ENCODE assay signal across 16 mouse cellular contexts in the genomic region with DNA sequence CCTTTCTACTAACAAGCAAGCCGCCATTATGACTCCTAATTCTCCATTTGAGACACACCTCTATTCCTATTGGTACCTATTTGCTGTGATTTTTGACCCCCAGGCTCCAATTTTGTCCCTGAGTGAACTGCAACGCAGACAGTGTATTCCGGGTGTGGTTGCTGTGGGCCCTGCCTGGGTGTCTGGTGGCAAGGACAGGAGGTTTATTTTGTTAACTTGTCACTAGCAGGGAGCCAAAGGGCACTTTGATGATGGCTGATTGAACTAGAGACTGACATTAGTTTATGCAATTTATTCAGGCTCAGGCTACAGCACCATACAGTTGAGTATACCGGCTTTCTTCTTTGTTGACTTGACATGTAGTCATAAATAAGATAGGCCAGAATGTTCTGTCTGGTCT.
"Had no signal": no experiment of that assay in that cellular context is flagged by ENCODE, and none has a peak within 500 bp of the region (broad histone marks: within the 10 kb centered on the region; RNA-seq: fewer than 3 reads in every experiment).

No protein-coding gene starts in this region.

- H3K9me3 ChIP-seq: hindbrain, embryonic 15.5 days; limb, embryonic 12.5 days; liver, embryonic 13.5 days; megakaryocyte, embryonic 14.5 days; midbrain, embryonic 15.5 days; neural tube, embryonic 12.5 days had no signal

- H3K4me3 ChIP-seq: hindbrain, embryonic 15.5 days; left cerebral cortex, adult 2 months; limb, embryonic 12.5 days; liver, embryonic 13.5 days; megakaryocyte, embryonic 14.5 days; midbrain, embryonic 15.5 days; neural tube, embryonic 12.5 days had no signal

- ATAC-seq: inflammation-experienced regulatory T-cells, adult 6 months; intestine, postnatal 0 days; midbrain, embryonic 15.5 days had no signal

- H3K4me1 ChIP-seq: hindbrain, embryonic 15.5 days; liver, embryonic 13.5 days; midbrain, embryonic 15.5 days; neural tube, embryonic 12.5 days had no signal

- H3K27ac ChIP-seq: hindbrain, embryonic 15.5 days; left cerebral cortex, adult 2 months; limb, embryonic 12.5 days; liver, embryonic 13.5 days; macrophage; midbrain, embryonic 15.5 days; neural tube, embryonic 12.5 days; stomach, postnatal 0 days had no signal

- H3K4me2 ChIP-seq: hindbrain, embryonic 15.5 days; limb, embryonic 12.5 days; liver, embryonic 13.5 days; midbrain, embryonic 11.5 days; midbrain, embryonic 15.5 days; neural tube, embryonic 12.5 days had no signal

- H3K27me3 ChIP-seq: hindbrain, embryonic 15.5 days; limb, embryonic 12.5 days; liver, embryonic 13.5 days; megakaryocyte, embryonic 14.5 days; midbrain, embryonic 15.5 days; neural tube, embryonic 12.5 days had no signal

- DNase-seq: liver, embryonic 13.5 days; lung, adult 2 months; lung, postnatal 10 days; thymus, adult 2 months; thymus, postnatal 25 days had no signal

- H3K36me3 ChIP-seq: hindbrain, embryonic 15.5 days; limb, embryonic 12.5 days; liver, embryonic 13.5 days; midbrain, embryonic 15.5 days; neural tube, embryonic 12.5 days had no signal

- H3K9ac ChIP-seq: hindbrain, embryonic 15.5 days; limb, embryonic 12.5 days; liver, embryonic 13.5 days; midbrain, embryonic 15.5 days; neural tube, embryonic 12.5 days had no signal
